Mouse (Mus musculus) right cerebral cortex, postnatal 14 days (tissue): ENCODE measurements at regions not wholly inside any gene's neighbourhood (a gene's known extent, or its start where the extent isn't known, plus 50 kb on each side); places are given as distances from the start of the nearest gene placed in this dataset.

Experiments used
- DNase-seq: peaks from one replicate; pipeline ENCODE4 v3.0.0; 2022

DNA sequence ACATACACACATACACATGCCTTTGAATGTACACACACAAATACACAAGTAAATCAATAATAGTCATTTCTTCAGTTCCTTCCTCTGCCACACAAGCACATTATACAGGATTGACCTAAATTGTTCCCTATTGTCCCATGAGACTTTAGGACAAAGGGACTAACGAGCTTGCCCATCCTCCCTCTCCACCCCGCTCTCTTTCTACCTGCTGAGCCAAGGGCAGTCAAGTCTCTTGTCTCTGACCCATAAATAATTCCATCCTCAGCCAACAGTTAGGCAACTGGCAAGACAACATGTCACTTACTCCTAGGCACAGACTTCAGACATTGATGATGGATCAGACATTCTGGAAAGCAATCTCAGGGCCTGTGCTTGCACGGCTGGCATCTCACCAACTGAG, 56.3 kb upstream of the Kcnk2 start:
- no peak for DNase-seq
